ENCODE assay signal across 9 mouse cellular contexts in genomic region chr4:149820569-149820968, GRCm38 (mm10). TPM values are rescaled to one million over a fixed set of nuclear protein-coding genes. Genes with fewer than 3 reads are reported as not detected.
DNase-seq lines count a peak whose midpoint lies in the region; ATAC-seq and TF ChIP-seq lines count a peak whose summit lies in the region.
"Had no signal": no experiment of that assay in that cellular context is flagged by ENCODE, and none has a peak within 500 bp of the region (broad histone marks: within the 10 kb centered on the region; RNA-seq: fewer than 3 reads in every experiment).

No protein-coding gene starts in this region.

- peak; percentile 58 for DNase-seq in MN1 (ENCODE audit: low spot score)
- peak; percentile 100 for DNase-seq in fibroblast of lung, adult 2 months (ENCODE audit: low read depth)
- DNase-seq in intestine, embryonic 14.5 days (ENCODE audit: low spot score), result no peak
- peak; percentile 97 for DNase-seq in lung, postnatal 0 days (ENCODE audit: low spot score)
- DNase-seq in embryo, embryonic 10 days (ENCODE audit: low spot score), result no peak
- no peak for DNase-seq in left cerebral cortex, postnatal 4 days

- H3K4me2 ChIP-seq in intestine, embryonic 14.5 days (ENCODE audit: low read length), result no peak overlapping the region
- no peak overlapping the region for H3K4me2 ChIP-seq in lung, postnatal 0 days (replicated peaks; ENCODE audit: low read depth, low read length)
- no peak overlapping the region for H3K4me2 ChIP-seq in forebrain, embryonic 13.5 days
- H3K4me2 ChIP-seq: hindbrain, embryonic 15.5 days had no signal

- no peak overlapping the region for H3K27ac ChIP-seq in intestine, embryonic 14.5 days (ENCODE audit: low read depth)
- peak overlapping the region; percentile 78 for H3K27ac ChIP-seq in lung, postnatal 0 days (ENCODE audit: low read length)
- no peak overlapping the region for H3K27ac ChIP-seq in forebrain, embryonic 13.5 days
- H3K27ac ChIP-seq: hindbrain, embryonic 15.5 days had no signal

- peaks cover 3% of the 10 kb centered on the region; the same call in 1 of the 2 replicates for H3K4me1 ChIP-seq in intestine, embryonic 14.5 days (replicated peaks; ENCODE audit: control insufficient read depth, insufficient read depth, low read length)
- H3K4me1 ChIP-seq in lung, postnatal 0 days (ENCODE audit: insufficient read depth, low read depth, low read length), result peaks cover 5% of the 10 kb centered on the region; the same call in 1 of the 2 replicates
- H3K4me1 ChIP-seq in forebrain, embryonic 13.5 days, result peaks cover 4% of the 10 kb centered on the region

- 42% methylated on average over 6 of the region's 6 CpGs for WGBS in intestine, embryonic 14.5 days
- 18% methylated on average over 6 of the region's 6 CpGs for WGBS in lung, postnatal 0 days
- WGBS in forebrain, embryonic 13.5 days, result 64% methylated on average over 6 of the region's 6 CpGs

- no peak overlapping the region for H3K9ac ChIP-seq in intestine, embryonic 14.5 days (ENCODE audit: low read length)
- no peak overlapping the region for H3K9ac ChIP-seq in lung, postnatal 0 days (replicated peaks; ENCODE audit: low read depth)
- no peak overlapping the region for H3K9ac ChIP-seq in forebrain, embryonic 13.5 days
- H3K9ac ChIP-seq: hindbrain, embryonic 15.5 days had no signal

- ATAC-seq in intestine, embryonic 14.5 days (replicated peaks; ENCODE audit: low FRiP score, low TSS enrichment, low read depth), result 0 out of 2 replicates have a peak, but pooled peaks have one; percentile 42
- ATAC-seq in lung, postnatal 0 days, result peak; percentile 94
- no peak for ATAC-seq in megakaryocyte progenitor cell, adult 5-6 weeks (replicated peaks; ENCODE audit: poor library complexity)
- ATAC-seq in forebrain, embryonic 13.5 days, result no peak

- TF ChIP-seq CTCF in lung, postnatal 0 days (IDR thresholded peaks at IDR 0.05), result no peak

- H3K27me3 ChIP-seq in intestine, embryonic 14.5 days (replicated peaks; ENCODE audit: control insufficient read depth, insufficient read depth, low read length), result no peaks in the 10 kb centered on the region
- H3K27me3 ChIP-seq in lung, postnatal 0 days (replicated peaks; ENCODE audit: insufficient read depth, low read length), result no peaks in the 10 kb centered on the region
- no peaks in the 10 kb centered on the region for H3K27me3 ChIP-seq in forebrain, embryonic 13.5 days
- H3K27me3 ChIP-seq: hindbrain, embryonic 15.5 days had no signal

- intact Hi-C loops in left cerebral cortex, postnatal 4 days (cut with DNase I), result no loop called here

- H3K4me3 ChIP-seq in intestine, embryonic 14.5 days (ENCODE audit: low read depth, low read length), result no peak overlapping the region
- no peak overlapping the region for H3K4me3 ChIP-seq in lung, postnatal 0 days (ENCODE audit: low read depth, low read length)
- H3K4me3 ChIP-seq in forebrain, embryonic 13.5 days, result no peak overlapping the region
- H3K4me3 ChIP-seq: hindbrain, embryonic 15.5 days had no signal

- no peaks in the 10 kb centered on the region for H3K9me3 ChIP-seq in intestine, embryonic 14.5 days (ENCODE audit: control insufficient read depth, low read length)
- H3K9me3 ChIP-seq in lung, postnatal 0 days (ENCODE audit: low read length), result no peaks in the 10 kb centered on the region
- no peaks in the 10 kb centered on the region for H3K9me3 ChIP-seq in forebrain, embryonic 13.5 days (replicated peaks)
- H3K9me3 ChIP-seq: hindbrain, embryonic 15.5 days had no signal

- TF ChIP-seq EP300 in lung, postnatal 0 days (IDR thresholded peaks at IDR 0.05), result peak; percentile 89

- no peaks in the 10 kb centered on the region for H3K36me3 ChIP-seq in intestine, embryonic 14.5 days (ENCODE audit: control insufficient read depth, insufficient read depth, low read length)
- no peaks in the 10 kb centered on the region for H3K36me3 ChIP-seq in lung, postnatal 0 days (ENCODE audit: insufficient read depth, low read length)
- no peaks in the 10 kb centered on the region for H3K36me3 ChIP-seq in forebrain, embryonic 13.5 days (ENCODE audit: poor library complexity, severe bottlenecking)
- H3K36me3 ChIP-seq: hindbrain, embryonic 15.5 days had no signal

RNA-seq across cellular contexts. Expression of gene Slc25a33, which starts 46.5 kb away (rescaled TPM):
- 11.6 and 12.8 TPM in 2 replicates for polyA plus RNA-seq in intestine, embryonic 14.5 days (2014; fragmentation: Nextera tagmentation; extraction: Ambion mirVana)
- polyA plus RNA-seq in lung, postnatal 0 days (2015; fragmentation: Nextera tagmentation; extraction: Ambion mirVana), result 7.4 and 8.6 TPM in 2 replicates
- total RNA-seq in megakaryocyte progenitor cell, adult 5-6 weeks (2015), result 4.9 and 8.6 TPM in 2 replicates
- total RNA-seq in megakaryocyte progenitor cell, adult 5-6 weeks (2017), result 3.8 and 6.2 TPM in 2 replicates
- 13.8 and 15.5 TPM in 2 replicates for polyA plus RNA-seq in forebrain, embryonic 13.5 days (2015; fragmentation: Nextera tagmentation; extraction: Ambion mirVana)
- 10 to 100 TPM; 18.6 to 19.4 TPM for total RNA-seq in left cerebral cortex, postnatal 4 days (2021)

Comparison
In these comparisons a context has a peak if more than half of its experiments do, and no peak if none do; other contexts are left out.
1. DNase-seq: peak in MN1 (single experiment), fibroblast of lung, adult 2 months (single experiment) and lung, postnatal 0 days (single experiment); none in intestine, embryonic 14.5 days (single experiment), embryo, embryonic 10 days (single experiment) and left cerebral cortex, postnatal 4 days (single experiment).
2. ATAC-seq: peak in intestine, embryonic 14.5 days (single experiment) and lung, postnatal 0 days (single experiment); none in megakaryocyte progenitor cell, adult 5-6 weeks (single experiment) and forebrain, embryonic 13.5 days (single experiment).